Mouse (Mus musculus) heart, adult 8-10 months (tissue): Measurements from ENCODE around the gene Nsd2. TPM values are rescaled to one million over a fixed set of nuclear protein-coding genes. Genes with fewer than 3 reads are reported as not detected.
"Not testable (repeated sequence)": the region's sequence is repeated elsewhere in the genome, so short reads cannot be mapped to it uniquely, and the experiment has no call there.

ENCODE experiments used
- DNase-seq: peaks from one replicate; pipeline ENCODE4 v3.0.0; 2022; ENCODE audit warnings: low spot score
- microRNA-seq: library from miRNA; unstranded; fragments of <30 nt; microRNA quantifications from one replicate; pipeline ENCODE4 v1.2.0, GENCODE M21; 2022
- total RNA-seq, 4 experiments: library from RNA; stranded (reverse); gene quantifications; 2 replicates each; pipeline ENCODE4 v1.2.4; 2022

Gene Nsd2
- total RNA-seq, 4 experiments from 2014 or later = 24.0 to 25.3 (median 24.5) TPM

DNA sequence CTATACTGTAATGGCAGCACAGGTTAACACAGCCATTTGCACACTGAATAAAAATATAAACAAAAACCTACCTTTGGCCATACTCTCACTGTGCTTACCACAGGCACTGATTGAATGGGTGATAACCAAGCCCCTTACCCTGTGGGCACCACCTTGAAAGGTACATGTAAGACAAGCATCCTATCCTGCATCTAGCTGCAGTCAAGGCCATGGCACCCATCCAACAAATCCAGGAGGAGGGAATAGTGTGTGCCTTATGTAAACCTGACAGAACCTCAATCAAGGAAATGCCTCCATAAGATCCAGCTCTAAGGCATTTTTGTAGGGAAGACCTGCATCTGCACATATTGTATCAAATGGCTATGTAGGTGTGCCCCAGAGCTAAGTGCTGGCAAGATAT lies 105.6 kb downstream of the Nsd2 start:
- DNase-seq = no peak

GRCm38 (mm10) chr5:33932413-33932812 lies 111.9 kb downstream of the Nsd2 start:
- DNase-seq = no peak

DNA sequence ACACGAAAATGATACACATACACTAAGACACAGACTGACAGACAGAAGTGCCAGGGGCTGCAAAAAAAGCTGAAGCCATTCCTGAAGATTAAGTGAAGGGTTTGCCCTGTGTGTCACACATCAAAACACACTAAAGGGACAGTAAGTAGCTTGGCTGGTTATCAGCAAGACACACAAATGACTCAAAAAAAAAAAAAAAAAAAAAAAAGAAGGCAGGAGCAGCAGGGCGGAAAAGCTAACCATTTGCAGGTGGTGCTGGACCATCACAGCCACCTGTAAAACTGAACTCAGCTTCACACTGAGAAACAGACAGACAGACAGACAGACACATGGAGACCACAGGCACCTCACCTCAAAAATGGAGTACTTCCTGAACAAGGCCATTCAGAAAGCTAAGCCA lies 113.6 kb downstream of the Nsd2 start:
- DNase-seq = no peak

- DNase-seq = no peak
Measured at GRCm38 (mm10) chr5:33934877-33935276, 114.4 kb downstream of the Nsd2 start.

GRCm38 (mm10) chr5:33935700-33936111 lies 115.2 kb downstream of the Nsd2 start:
- no peak for DNase-seq

- DNase-seq = peak; percentile 99
Measured at GRCm38 (mm10) chr5:33936120-33936707, 115.7 kb downstream of the Nsd2 start, which contains the start of gene Nelfa. Gene Nelfa (minus strand): TSS chr5:33936413.

DNA sequence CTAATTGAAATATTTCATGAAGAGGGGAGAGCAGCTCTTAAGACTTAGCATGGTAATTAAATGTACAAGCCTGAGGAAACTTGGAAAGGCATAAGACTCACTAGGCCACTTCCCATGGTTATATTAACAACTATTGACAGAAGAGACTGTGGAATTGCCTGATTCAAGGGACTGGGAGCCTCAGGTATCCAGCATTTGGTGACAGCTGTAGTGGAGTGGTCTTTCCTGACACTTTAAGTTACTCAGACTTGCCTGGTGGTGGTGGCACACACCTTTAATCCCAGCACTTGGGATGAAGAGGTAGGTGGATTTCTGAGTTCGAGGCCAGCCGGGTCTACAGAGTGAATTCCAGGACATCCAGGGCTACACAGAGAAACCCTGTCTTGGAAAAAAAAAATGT lies 116.7 kb downstream of the Nsd2 start:
- DNase-seq = no peak

GRCm38 (mm10) chr5:33938448-33938847 lies 117.9 kb downstream of the Nsd2 start:
- DNase-seq = peak; percentile 54

GRCm38 (mm10) chr5:33947035-33947434 lies 126.5 kb downstream of the Nsd2 start:
- not testable (repeated sequence) for DNase-seq

Small RNAs within 50 kb of the gene (microRNA-seq; reads per million reads assigned to microRNA genes)
- not detected for gene Mir7024

Other genes starting within 250 kb of the Nsd2 start
- 10 to 100 TPM; 24.0 to 30.9 (median 28.1) TPM for gene Fam53a, start 191.1 kb upstream of the Nsd2 start, total RNA-seq
- gene Gm9903, start 190.8 kb upstream of the Nsd2 start, total RNA-seq = 1 to 10 TPM in 2 of 4 experiments, under 1 TPM in 2; 0.87 to 1.1 (median 1.0) TPM
- gene Slbp, start 168.2 kb upstream of the Nsd2 start, total RNA-seq = 10 to 100 TPM in 2 of 4 experiments, 1 to 10 TPM in 2; 8.8 to 12.0 (median 10.6) TPM
- 1 to 10 TPM; 1.6 to 3.1 (median 2.1) TPM for gene Tacc3, start 162.6 kb upstream of the Nsd2 start, total RNA-seq
- gene Tmem129, start 162.3 kb upstream of the Nsd2 start, total RNA-seq = 10 to 100 TPM; 20.4 to 22.2 (median 21.9) TPM
- 10 to 100 TPM in 2 of 4 experiments, 1 to 10 TPM in 2; 5.7 to 10.7 (median 9.3) TPM for gene Fgfr3, start 99.1 kb upstream of the Nsd2 start, total RNA-seq
- gene Letm1, start 37.9 kb upstream of the Nsd2 start, total RNA-seq = 100 to 1,000 TPM; 135 to 149 (median 141) TPM
- gene Nelfa, start 115.7 kb downstream of the Nsd2 start, total RNA-seq = 10 to 100 TPM in 3 of 4 experiments, 1 to 10 TPM in 1; 8.5 to 11.4 (median 10.3) TPM
- 1 to 10 TPM; 3.3 to 6.5 (median 3.9) TPM for gene Gm1673, start 162.7 kb downstream of the Nsd2 start, total RNA-seq
- gene Nat8l, start 175.3 kb downstream of the Nsd2 start, total RNA-seq = 1 to 10 TPM; 1.3 to 1.9 (median 1.6) TPM